8 mouse cellular contexts compared by ENCODE assay signal in the genomic region with DNA sequence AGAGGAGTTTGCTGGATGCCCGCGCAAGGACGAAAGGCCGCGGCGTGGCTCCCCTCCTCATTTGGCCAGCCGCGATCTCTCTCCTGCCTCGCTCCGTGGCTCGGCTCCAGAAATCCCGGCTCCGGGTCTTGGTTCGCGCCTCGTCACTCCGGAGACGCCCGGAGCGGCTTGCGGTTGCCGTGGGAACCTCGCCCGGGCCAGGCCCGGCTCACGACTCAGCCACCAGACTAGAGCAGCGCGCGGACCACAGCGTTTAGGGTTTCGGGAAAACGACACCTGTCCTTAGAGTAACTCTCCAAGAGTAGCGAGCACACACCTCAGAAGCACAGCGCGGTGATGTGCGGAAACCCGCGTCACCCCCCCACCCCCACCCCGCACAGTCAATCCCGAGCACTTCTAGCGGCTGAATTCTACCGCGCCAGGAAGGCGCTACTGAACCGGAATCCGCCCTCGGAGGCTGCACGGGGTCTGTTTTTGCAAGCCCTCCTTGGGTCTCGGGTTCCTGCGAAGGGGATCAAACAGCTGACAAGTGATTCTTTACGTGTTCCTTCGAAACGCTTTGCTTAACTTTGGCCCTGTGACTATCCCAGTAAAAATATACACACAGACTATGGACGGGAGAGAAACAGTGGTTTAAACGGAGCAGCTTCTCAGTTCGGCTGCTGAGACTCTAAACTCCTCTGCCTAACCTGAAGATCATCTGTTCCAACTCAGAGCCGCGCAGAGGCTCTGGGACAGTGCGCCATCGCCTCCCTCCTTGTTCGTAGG. TPM values are rescaled to one million over a fixed set of nuclear protein-coding genes. Genes with fewer than 3 reads are reported as not detected.
DNase-seq lines count a peak whose midpoint lies in the region; ATAC-seq and TF ChIP-seq lines count a peak whose summit lies in the region.

No protein-coding gene starts in this region.

- peaks cover 9% of the 10 kb centered on the region for H3K4me1 ChIP-seq in lung, embryonic 16.5 days (replicated peaks; ENCODE audit: control insufficient read depth, insufficient read depth, low read length)

- H3K4me2 ChIP-seq in lung, embryonic 16.5 days (ENCODE audit: low read depth, low read length) = peak overlapping the region; percentile 82

- H3K27ac ChIP-seq in lung, embryonic 16.5 days (ENCODE audit: low read length) = no peak overlapping the region

- POLR2A ChIA-PET in Patski (lab: Charles Lee) = interaction anchor here (1.1 kb wide), 1 partner anchor 37 kb away, joined by 3 read pairs; no protein-coding TSS in a partner anchor

- in situ Hi-C loops in Patski (cut with MboI; ENCODE audit: low pct_unique_long_range_greater_than_20kb) = no loop called here

- CTCF ChIA-PET in Patski (lab: Charles Lee) = no interaction called here

- no peak for DNase-seq in Patski (ENCODE audit: low read depth, low spot score)
- peak; percentile 70 for DNase-seq in cerebellum, adult 9-11 months
- DNase-seq in frontal cortex, postnatal 10 days (ENCODE audit: low spot score in 2 of 2) = peak; percentile 73 to 90
- peak; percentile 78 for DNase-seq in layer of hippocampus, adult 9-11 months
- peak; percentile 56 for DNase-seq in retina, adult 2 months (ENCODE audit: low read depth, low spot score)
- DNase-seq in urinary bladder, postnatal 4 days (ENCODE audit: low spot score in 2 of 2) = peak; percentile 80 to 91

- WGBS in lung, embryonic 16.5 days = 2% methylated on average over 61 of the region's 61 CpGs

- H3K9ac ChIP-seq in lung, embryonic 16.5 days (ENCODE audit: low read length) = 0 out of 2 replicates have a peak overlapping the region, but pooled peaks have one; percentile 21

- H3K9me3 ChIP-seq in lung, embryonic 16.5 days (ENCODE audit: control insufficient read depth, low read length) = no peaks in the 10 kb centered on the region

- H3K36me3 ChIP-seq in lung, embryonic 16.5 days (ENCODE audit: control insufficient read depth, insufficient read depth, low read length) = no peaks in the 10 kb centered on the region

- peaks cover 24% of the 10 kb centered on the region for H3K27me3 ChIP-seq in Patski
- H3K27me3 ChIP-seq in lung, embryonic 16.5 days (ENCODE audit: control insufficient read depth, insufficient read depth, low read depth, low read length) = peaks cover 49% of the 10 kb centered on the region

- peak; percentile 23 for ATAC-seq in Patski
- ATAC-seq in hematopoietic stem cell, adult 5-6 weeks (replicated peaks in 1 of 2; ENCODE audit: insufficient read depth in 1 of 2, low FRiP score in 2 of 2, low TSS enrichment in 1 of 2, low read depth in 1 of 2, poor library complexity in 2 of 2, severe bottlenecking in 2 of 2) = peak; percentile 51 to 66; a peak in 3 of 4 replicates
- ATAC-seq in lung, embryonic 16.5 days (ENCODE audit: low read depth) = peak; percentile 76

- no peak for TF ChIP-seq CTCF in Patski (IDR thresholded peaks at IDR 0.05)

- peak overlapping the region; percentile 50 for H3K4me3 ChIP-seq in lung, embryonic 16.5 days (ENCODE audit: low read length)

RNA-seq across cellular contexts. Expression of a gene that starts 4.5 kb away (rescaled TPM):
- polyA plus RNA-seq in Patski (2021) = 35.8 TPM
- total RNA-seq in hematopoietic stem cell, adult 5-6 weeks (2017) = not detected in 2 replicates
- 75.3 and 78.6 TPM in 2 replicates for polyA plus RNA-seq in lung, embryonic 16.5 days (2015; fragmentation: Nextera tagmentation; extraction: Ambion mirVana)

RNA-seq across cellular contexts. Expression of a gene that starts 6.7 kb away (rescaled TPM):
- polyA plus RNA-seq in Patski (2021) = 3.8 TPM
- total RNA-seq in hematopoietic stem cell, adult 5-6 weeks (2017) = not detected in 2 replicates
- polyA plus RNA-seq in lung, embryonic 16.5 days (2015; fragmentation: Nextera tagmentation; extraction: Ambion mirVana) = not detected in 2 replicates

RNA-seq across cellular contexts. Expression of a gene that starts 34.8 kb away (rescaled TPM):
- 326 TPM for polyA plus RNA-seq in Patski (2021)
- total RNA-seq in hematopoietic stem cell, adult 5-6 weeks (2017) = 243 and 272 TPM in 2 replicates
- polyA plus RNA-seq in lung, embryonic 16.5 days (2015; fragmentation: Nextera tagmentation; extraction: Ambion mirVana) = 45.0 and 45.3 TPM in 2 replicates

RNA-seq across cellular contexts. Expression of a gene that starts 56.4 kb away (rescaled TPM):
- polyA plus RNA-seq in Patski (2021) = 128 TPM
- 55.3 and 55.5 TPM in 2 replicates for total RNA-seq in hematopoietic stem cell, adult 5-6 weeks (2017)
- 54.7 and 58.0 TPM in 2 replicates for polyA plus RNA-seq in lung, embryonic 16.5 days (2015; fragmentation: Nextera tagmentation; extraction: Ambion mirVana)

Comparison
In these comparisons a context has a peak if more than half of its experiments do, and no peak if none do; other contexts are left out.
1. ATAC-seq: peak in every context shown above with its lines; median percentile 76 in lung, embryonic 16.5 days; 58 in hematopoietic stem cell, adult 5-6 weeks; 23 in Patski.